Mouse (Mus musculus): Measurements from ENCODE around the gene Swt1. TPM values are rescaled to one million over a fixed set of nuclear protein-coding genes. Genes with fewer than 3 reads are reported as not detected.
"Not testable (repeated sequence)": the region's sequence is repeated elsewhere in the genome, so short reads cannot be mapped to it uniquely, and the experiment has no call there.

The Swt1 gene
- polyA plus RNA-seq (2012; rRNA removed), result 10.9 and 12.3 TPM in 2 replicates

DNA sequence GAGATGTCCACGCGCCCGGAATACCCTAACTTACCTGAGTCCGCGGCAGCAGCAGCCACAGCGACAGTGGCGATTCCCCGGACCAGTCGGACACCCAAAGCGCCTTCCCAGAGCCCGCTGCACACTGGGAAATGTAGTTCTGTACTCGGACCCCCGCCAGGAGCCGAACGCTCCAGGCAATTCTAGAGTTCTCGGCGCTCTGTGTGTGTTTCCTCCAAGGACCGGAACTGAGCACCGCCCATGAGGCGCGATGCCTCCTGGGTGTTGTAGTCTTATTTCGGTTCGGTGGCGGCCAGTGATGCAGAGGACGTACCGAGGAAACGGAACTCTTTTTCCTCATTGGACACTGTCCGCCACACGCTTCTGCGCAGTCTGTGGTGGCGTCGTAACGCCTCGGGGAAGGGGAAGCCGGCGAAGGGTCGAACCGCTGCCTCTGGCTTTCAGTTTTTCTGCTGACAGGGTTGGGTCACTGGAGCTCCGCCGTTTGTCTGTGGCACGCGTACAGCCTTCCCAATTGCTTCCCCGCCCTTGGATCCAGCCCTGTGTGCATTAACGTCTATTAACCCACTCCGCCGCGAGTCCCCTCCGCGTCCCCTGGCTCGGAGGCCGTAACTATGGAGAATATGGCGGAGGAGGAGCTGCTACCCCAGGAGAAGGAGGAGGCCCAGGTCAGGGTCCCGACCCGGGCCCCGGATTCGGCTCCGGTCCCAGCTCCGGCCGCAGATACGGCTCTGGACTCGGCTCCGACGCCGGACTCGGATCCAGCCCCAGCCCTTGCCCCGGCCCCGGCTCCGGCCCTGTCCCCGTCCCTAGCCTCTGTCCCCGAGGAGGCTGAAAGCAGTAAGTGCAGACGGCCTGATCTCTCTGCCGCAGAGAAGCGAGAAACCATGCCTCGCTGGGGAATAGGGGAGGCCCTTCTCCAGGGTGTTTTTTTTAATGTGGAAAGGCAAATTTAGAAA, at the start of gene Swt1, which contains the start of gene Trmt1l:
Swt1 (minus strand) TSS at position 193 of the 959 bp plus-strand sequence.
Trmt1l (plus strand) TSS at position 280 of the 959 bp plus-strand sequence.
- Histone ChIP-seq H3K4me3 (ENCODE audit: insufficient read depth, low read length) (peak within 1 kb of the TSS; percentile 67), H3K4me1 (ENCODE audit: control insufficient read depth, insufficient read depth, low read length) (no peaks in the 10 kb centered on the region), H3K27ac (ENCODE audit: insufficient read depth, low read length) (peak within 1 kb of the TSS; percentile 63)
- no peak for TF ChIP-seq CTCF (IDR thresholded peaks at IDR 0.05; ENCODE audit: extremely low read depth, insufficient read depth, low read length)
- TF ChIP-seq POLR2A (IDR thresholded peaks at IDR 0.05; ENCODE audit: extremely low read depth, insufficient read depth, low read length), result peak; percentile 97

DNA sequence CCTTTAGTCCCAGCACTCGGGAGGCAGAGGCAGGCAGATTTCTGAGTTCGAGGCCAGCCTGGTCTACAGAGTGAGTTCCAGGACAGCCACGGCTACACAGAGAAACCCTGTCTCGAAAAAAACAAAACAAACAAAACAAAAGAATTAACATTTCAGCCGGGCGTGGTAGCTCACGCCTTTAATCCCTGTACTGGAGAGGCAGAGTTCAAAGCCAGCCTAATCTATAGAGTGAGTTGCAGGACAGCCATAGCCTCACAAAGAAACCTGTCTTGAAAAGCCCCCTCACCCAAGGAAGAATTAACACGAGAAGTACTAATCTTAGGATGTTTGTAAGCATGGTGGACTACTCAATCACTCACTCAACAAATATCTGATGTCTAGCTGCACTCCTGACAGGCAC, 44.1 kb upstream of the Swt1 start:
- H3K4me1 ChIP-seq (ENCODE audit: control insufficient read depth, insufficient read depth, low read length), result not testable (repeated sequence)

DNA sequence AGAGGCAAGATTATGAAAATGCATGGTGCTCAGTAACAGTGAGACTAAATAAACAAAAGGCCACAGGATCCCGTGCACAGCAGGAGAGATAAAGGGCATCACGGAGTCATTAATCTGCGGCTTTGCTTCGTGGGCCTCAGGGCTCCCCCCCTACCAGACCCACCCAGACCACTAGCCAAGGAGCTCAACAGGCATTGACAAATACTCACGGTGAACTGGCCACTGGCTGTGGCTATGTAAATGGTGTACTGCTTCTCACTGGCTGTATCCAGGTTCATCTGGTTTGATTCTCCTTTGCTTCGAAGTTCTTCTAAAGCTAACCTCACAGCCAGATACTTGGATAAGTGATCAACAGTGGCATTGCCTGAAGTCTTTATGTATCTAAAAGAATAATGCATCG, 43.2 kb upstream of the Swt1 start:
- TF ChIP-seq CTCF (IDR thresholded peaks at IDR 0.05; ENCODE audit: extremely low read depth, insufficient read depth, low read length) (no peak), POLR2A (IDR thresholded peaks at IDR 0.05; ENCODE audit: extremely low read depth, insufficient read depth, low read length) (no peak)
- Histone ChIP-seq H3K4me3 (ENCODE audit: insufficient read depth, low read length) (no peak overlapping the region), H3K4me1 (ENCODE audit: control insufficient read depth, insufficient read depth, low read length) (no peaks in the 10 kb centered on the region), H3K27ac (ENCODE audit: insufficient read depth, low read length) (no peak overlapping the region)

More for the DNA sequence above, 44.1 kb upstream of the Swt1 start:
- not testable (repeated sequence) for H3K27ac ChIP-seq (ENCODE audit: insufficient read depth, low read length); H3K4me3 ChIP-seq (ENCODE audit: insufficient read depth, low read length)

DNA sequence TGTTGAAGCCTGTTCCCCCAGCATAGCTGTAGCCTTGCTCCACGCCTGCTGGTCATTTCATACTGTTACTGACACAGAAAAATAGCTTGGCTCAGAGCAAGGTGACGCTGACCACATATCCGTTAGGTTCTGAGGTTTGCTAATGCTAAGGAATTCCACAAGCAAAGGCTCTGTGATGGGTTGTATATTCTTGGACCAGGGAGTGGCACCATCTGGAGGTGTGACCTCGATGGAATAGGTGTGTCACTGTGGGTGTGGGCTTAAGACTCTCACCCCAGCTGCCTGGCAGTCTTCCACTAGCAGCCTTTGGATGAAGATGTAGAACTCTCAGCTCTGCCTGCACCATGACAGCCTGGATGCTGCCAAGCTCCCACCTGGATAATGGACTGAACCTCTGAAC, 38.3 kb upstream of the Swt1 start:
- H3K4me1 ChIP-seq (ENCODE audit: control insufficient read depth, insufficient read depth, low read length), result no peaks in the 10 kb centered on the region
- no peak overlapping the region for H3K27ac ChIP-seq (ENCODE audit: insufficient read depth, low read length)
- TF ChIP-seq POLR2A (IDR thresholded peaks at IDR 0.05; ENCODE audit: extremely low read depth, insufficient read depth, low read length) (no peak), CTCF (IDR thresholded peaks at IDR 0.05; ENCODE audit: extremely low read depth, insufficient read depth, low read length) (no peak)
- H3K4me3 ChIP-seq (ENCODE audit: insufficient read depth, low read length), result no peak overlapping the region

DNA sequence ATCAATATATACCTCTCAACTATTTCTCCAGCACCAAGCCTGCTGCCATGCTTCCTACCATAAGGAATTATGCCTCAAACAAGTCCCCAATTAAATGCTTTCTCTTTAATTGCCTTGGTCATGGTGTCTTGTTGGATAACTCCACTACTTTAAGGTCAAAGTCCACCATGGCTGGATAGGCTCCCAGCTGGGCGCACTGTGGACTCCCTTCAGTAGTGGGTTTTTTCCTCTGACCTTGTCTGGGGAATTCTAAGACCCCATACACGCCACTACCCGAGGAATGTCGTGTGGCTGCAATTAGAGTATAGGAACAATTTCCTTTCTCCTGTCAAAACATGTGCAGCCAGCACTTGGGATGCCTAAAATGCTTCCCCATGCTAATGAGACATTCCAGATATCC, 36.7 kb upstream of the Swt1 start:
- TF ChIP-seq POLR2A (IDR thresholded peaks at IDR 0.05; ENCODE audit: extremely low read depth, insufficient read depth, low read length) (no peak), CTCF (IDR thresholded peaks at IDR 0.05; ENCODE audit: extremely low read depth, insufficient read depth, low read length) (no peak)
- no peaks in the 10 kb centered on the region for H3K4me1 ChIP-seq (ENCODE audit: control insufficient read depth, insufficient read depth, low read length)
- H3K27ac ChIP-seq (ENCODE audit: insufficient read depth, low read length), result no peak overlapping the region
- H3K4me3 ChIP-seq (ENCODE audit: insufficient read depth, low read length), result no peak overlapping the region

DNA sequence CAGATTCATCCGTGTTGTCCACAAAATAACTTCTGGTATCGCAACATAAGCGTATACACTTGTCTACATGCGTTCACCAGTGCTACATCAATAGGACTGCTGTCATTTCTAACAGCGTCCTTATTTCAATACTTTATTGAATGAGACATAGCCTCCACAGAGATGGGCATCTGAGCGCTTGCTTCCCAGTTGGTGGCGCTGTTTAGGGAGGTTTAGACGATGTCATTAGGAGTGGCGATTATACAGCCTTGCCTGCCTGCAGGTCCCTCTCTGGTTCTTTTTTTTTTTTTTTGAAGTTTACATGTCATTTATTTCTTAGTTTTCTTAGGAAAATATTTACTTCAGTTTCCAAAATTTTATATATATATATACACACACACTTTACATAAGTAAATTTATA, 33.0 kb upstream of the Swt1 start:
- TF ChIP-seq CTCF (IDR thresholded peaks at IDR 0.05; ENCODE audit: extremely low read depth, insufficient read depth, low read length) (peak; percentile 31; the same call in 1 of the 2 replicates), POLR2A (IDR thresholded peaks at IDR 0.05; ENCODE audit: extremely low read depth, insufficient read depth, low read length) (no peak)
- Histone ChIP-seq H3K4me1 (ENCODE audit: control insufficient read depth, insufficient read depth, low read length) (no peaks in the 10 kb centered on the region), H3K4me3 (ENCODE audit: insufficient read depth, low read length) (no peak overlapping the region), H3K27ac (ENCODE audit: insufficient read depth, low read length) (no peak overlapping the region)

DNA sequence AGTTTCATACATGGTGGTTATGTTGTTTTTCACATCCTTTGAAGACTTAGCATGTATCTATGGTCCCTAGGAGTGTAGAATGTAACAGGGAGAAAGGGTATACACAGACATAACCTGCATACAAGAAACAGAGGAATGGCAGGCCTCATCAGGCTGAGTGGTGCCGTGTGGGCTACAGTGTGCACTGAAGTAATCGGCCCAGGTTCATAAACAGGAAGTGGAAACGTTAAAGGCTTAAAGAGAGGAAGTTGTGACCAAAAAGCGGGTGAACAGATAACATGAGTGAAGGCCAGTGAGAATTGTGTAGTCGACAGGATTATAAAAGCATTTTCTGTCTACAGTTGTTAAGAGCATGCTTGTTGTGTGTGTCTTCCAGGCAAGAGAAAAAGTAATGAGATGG, 28.8 kb upstream of the Swt1 start:
- no peaks in the 10 kb centered on the region for H3K4me1 ChIP-seq (ENCODE audit: control insufficient read depth, insufficient read depth, low read length)
- no peak overlapping the region for H3K4me3 ChIP-seq (ENCODE audit: insufficient read depth, low read length)
- TF ChIP-seq CTCF (IDR thresholded peaks at IDR 0.05; ENCODE audit: extremely low read depth, insufficient read depth, low read length) (no peak), POLR2A (IDR thresholded peaks at IDR 0.05; ENCODE audit: extremely low read depth, insufficient read depth, low read length) (no peak)
- no peak overlapping the region for H3K27ac ChIP-seq (ENCODE audit: insufficient read depth, low read length)

DNA sequence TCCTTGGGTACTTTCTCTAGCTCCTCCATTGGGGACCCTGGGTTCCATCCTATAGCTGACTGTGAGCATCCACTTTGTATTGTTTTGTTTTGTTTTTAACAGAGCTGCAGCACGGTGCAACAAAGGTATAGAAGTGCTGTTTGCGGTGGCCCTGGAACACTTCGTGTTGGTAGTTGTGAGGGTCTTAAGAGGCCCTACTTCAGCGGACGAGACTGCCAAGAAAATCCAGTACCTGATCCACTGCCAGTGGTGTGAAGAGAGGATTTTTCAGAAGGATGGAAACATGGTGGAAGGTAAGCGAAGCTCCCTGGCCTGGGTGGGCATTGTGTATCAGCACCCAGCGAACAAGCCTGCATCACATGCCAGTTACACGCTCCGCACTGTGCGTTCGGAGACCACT, 23.7 kb upstream of the Swt1 start:
- Histone ChIP-seq H3K27ac (ENCODE audit: insufficient read depth, low read length) (no peak overlapping the region), H3K4me1 (ENCODE audit: control insufficient read depth, insufficient read depth, low read length) (no peaks in the 10 kb centered on the region), H3K4me3 (ENCODE audit: insufficient read depth, low read length) (no peak overlapping the region)
- no peak for TF ChIP-seq POLR2A (IDR thresholded peaks at IDR 0.05; ENCODE audit: extremely low read depth, insufficient read depth, low read length)
- TF ChIP-seq CTCF (IDR thresholded peaks at IDR 0.05; ENCODE audit: extremely low read depth, insufficient read depth, low read length), result no peak

DNA sequence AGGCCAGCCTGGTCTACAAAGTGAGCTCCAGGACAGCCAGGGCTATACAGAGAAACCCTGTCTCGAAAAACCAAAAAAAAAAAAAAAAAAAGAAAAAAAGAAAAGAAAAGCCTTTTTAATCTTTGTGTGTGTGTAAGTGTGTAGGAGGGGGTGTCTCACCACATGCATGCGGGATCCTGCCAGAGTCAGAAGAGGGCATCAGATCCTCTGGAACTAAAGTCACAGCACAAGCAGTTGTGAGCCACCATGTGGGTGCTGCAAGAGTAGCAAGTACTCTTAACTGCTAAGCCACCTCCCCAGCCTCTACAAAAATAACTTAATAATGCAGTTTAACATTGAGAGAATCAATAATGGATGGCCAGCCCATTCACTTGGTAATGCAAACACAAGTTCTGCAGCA, 22.6 kb upstream of the Swt1 start:
- Histone ChIP-seq H3K4me3 (ENCODE audit: insufficient read depth, low read length) (no peak overlapping the region), H3K27ac (ENCODE audit: insufficient read depth, low read length) (no peak overlapping the region), H3K4me1 (ENCODE audit: control insufficient read depth, insufficient read depth, low read length) (no peaks in the 10 kb centered on the region)
- TF ChIP-seq CTCF (IDR thresholded peaks at IDR 0.05; ENCODE audit: extremely low read depth, insufficient read depth, low read length) (no peak), POLR2A (IDR thresholded peaks at IDR 0.05; ENCODE audit: extremely low read depth, insufficient read depth, low read length) (no peak)

DNA sequence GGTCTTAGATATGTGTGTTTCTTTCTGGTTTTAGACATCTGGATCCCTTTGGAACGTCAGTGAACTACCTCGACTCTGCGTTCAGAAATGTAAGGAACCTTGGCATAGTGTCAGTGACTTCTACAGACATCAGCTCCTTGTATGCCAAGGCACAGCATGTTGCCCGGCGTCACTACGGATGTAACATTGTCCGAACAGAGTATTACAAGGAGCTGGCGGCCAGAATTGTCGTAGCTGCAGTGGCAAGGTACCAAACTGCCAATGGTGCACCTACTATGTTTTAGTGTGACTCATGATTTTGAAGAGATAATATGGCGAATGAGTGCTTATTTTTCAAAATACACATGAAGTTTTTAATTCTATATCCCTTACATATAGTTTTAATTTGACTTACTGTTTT, 21.6 kb upstream of the Swt1 start:
- no peak overlapping the region for H3K4me3 ChIP-seq (ENCODE audit: insufficient read depth, low read length)
- H3K4me1 ChIP-seq (ENCODE audit: control insufficient read depth, insufficient read depth, low read length), result no peaks in the 10 kb centered on the region
- TF ChIP-seq CTCF (IDR thresholded peaks at IDR 0.05; ENCODE audit: extremely low read depth, insufficient read depth, low read length), result no peak
- no peak for TF ChIP-seq POLR2A (IDR thresholded peaks at IDR 0.05; ENCODE audit: extremely low read depth, insufficient read depth, low read length)
- no peak overlapping the region for H3K27ac ChIP-seq (ENCODE audit: insufficient read depth, low read length)
